Mouse (Mus musculus): Measurements from ENCODE around the gene Rbm38.

The Rbm38 gene

DNA sequence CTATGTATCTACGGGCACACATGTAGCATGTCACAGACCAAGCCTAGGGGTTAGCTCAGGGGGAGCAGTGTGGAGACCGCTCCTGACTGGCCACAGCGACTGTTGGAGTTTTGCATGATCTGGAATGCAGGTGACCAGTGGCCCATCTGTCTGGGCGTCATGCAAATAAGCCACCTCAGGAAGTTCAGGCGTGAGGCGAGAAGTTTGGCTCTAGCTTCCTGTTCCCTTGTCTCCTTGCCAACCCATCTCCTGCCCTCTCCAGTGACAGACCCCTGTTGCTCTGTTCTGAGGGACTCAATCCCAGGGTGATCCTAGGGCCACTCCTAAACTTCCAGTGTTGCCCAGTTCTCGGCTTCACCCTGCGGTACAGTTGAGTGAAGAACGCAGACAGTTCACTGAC lies 40.2 kb downstream of the Rbm38 start:
- DNase-seq (ENCODE audit: low spot score): no peak

DNA sequence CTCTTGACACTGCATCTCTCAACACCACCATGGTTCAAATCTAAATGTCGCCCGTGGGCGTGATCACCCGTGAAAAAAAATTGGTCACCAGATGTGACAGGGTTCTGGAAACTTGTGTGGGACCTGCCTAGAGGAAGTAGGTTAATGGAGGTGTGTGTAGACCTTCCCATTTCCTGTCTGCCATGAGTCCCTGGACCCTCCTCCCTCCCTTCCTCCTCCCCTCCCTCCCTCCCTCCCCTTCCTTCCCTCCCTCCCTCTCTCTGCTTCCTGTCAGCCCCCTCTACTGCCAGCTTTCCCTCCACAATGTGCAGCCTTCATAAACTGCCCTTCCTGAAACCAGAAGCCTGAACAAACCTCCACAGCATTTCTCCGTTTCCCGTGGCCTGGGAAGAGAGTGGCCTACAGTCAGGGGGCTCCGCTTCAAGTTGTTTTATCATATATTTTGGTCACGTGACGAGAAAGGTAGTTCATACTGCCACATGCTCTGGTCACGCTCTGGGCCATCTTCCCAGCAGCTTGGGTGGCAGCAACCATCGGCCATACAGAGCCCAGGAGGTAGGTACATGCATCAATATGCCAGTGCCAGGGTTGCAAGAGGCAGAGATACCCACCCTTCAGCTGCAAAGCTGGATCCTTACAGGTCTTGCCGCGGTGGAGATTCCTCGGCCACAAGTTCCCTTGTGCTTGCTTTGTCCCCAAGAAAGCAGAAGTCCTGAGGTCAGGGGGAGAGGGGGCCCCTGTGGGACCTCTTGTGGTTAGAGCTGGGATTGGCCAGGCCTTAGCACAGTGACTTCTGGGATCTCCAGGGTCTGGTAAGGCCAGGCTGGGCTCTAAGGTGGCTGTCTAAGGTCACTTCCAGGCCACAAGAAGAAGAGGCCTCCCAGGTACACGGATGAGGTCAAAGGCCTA lies 41.4 kb downstream of the Rbm38 start:
- DNase-seq (ENCODE audit: low spot score): no peak

GRCm38 (mm10) chr2:173063219-173063618 lies 42.9 kb downstream of the Rbm38 start:
- DNase-seq (ENCODE audit: low spot score): peak; percentile 53

DNA sequence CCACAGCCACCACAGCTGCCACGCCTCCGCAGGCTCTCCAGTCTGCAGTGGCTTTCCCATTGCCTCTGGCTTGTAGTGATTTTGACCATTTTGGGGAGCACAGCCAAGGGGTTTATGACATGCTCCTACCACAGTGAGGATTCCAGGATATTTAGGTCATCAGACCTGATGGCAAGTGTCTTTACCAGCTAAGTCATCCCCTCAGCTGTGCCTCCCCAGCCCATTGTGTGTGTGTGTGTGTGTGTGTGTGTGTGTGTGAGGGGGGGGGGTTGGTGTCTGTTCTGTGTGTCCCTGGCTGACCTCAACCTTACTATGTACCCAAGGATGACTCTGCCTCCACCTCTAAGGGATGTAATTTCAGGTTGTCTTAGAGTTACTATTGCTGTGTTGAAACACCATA lies 44.6 kb downstream of the Rbm38 start:
- DNase-seq (ENCODE audit: low spot score): no peak

DNA sequence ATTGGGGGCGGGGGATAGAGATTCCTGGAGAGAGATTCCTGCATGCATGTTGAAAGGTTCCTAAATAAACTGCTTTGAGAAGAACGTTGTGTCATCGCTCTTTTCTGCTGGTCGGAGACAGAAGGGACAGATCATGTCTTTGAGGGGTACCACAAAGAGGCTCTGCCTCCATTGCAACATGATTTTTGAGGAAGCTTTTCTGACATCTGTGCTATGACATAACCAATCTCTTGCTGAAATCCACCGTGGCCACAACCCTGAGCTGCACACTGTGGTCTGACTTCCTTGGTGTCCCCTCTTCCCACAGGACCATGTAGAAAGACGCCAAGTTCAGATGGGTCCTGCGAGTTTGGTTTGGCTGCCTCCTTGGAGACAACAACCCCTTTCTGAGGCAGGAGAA lies 52.6 kb downstream of the Rbm38 start:
- no peak for DNase-seq (ENCODE audit: low spot score)

DNA sequence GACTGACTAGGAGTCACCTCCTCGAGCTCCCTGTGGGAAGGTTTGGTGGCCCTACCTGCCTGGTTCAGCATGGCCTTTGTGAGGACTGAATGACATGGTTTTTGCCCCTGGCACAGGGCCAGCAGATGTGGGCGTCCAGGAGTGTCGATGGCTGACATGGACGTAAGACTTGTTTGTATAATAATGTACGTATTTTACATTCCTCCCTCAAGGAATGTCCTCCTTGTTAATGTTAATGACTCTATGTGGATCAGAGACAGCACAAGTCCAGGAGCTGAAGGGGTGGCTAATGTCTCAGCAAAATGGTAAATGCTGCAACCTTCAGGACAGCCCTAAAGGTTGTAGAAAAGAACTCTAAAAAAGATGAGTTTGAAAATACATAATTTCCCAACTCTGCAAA lies 53.4 kb downstream of the Rbm38 start:
- DNase-seq (ENCODE audit: low spot score): no peak

- no peak for DNase-seq (ENCODE audit: low spot score)
These were observed 56.6 kb downstream of the Rbm38 start for GRCm38 (mm10) chr2:173076921-173077320.

DNA sequence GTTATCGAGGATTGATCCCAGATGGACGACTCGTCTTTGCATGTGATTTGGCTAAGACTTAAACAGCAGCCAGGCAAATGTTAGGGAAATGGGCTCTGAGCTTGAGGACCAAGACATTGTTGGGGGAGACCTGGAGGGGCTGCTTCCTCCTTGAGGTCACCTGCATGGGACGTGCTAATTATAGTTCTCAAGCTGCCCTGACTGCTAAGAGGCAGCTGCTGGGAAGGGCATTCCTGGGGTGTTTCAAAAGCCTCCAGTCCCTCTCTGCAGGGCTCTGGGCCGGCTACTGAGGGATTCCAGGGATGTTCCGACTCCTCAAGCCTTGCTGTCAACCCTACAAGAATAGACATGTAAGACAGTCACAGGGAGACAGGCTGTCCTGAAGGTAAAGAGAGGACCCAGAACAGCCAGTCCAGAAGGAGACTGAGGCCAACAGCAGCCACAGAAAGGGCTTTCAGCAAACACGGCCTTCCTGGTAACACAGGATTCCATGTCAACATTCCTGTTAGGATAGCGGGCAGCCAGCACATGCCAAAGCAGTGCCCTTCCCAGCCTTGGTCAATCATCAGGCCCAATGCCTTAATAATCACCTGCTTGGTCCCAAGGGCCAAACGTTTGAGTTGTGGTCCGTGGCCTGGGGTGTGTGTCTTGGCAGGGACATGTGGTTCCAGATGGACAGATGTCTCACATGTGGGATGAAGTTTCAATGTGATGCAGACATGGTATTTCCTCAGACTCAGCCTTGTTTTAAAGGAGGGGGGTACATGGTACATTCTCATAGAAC lies 59.7 kb downstream of the Rbm38 start:
- DNase-seq (ENCODE audit: low spot score): no peak

- DNase-seq (ENCODE audit: low spot score): peak; percentile 67
These were observed 60.5 kb downstream of the Rbm38 start for GRCm38 (mm10) chr2:173080785-173081241.

DNA sequence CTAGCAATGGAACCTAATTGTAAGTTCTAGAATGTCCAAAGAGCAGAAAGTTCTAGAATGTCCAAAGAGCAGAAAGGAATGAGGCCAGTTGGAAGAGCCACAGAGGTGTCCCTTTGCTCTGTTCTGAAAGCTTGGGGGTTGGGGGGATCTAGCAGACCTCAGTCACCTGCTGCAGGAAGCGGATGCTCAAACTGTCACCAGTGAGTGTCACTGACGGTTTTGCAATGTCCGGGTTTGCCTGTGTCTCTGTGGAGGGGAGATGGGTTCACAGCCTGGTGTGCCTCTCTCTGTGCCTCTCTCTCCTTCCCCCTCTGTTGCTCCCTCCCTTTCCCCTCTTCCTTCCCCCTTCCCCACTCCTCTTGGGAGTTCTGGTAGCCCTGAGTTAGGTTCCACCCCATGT lies 62.4 kb downstream of the Rbm38 start:
- peak; percentile 69 for DNase-seq (ENCODE audit: low spot score)

DNA sequence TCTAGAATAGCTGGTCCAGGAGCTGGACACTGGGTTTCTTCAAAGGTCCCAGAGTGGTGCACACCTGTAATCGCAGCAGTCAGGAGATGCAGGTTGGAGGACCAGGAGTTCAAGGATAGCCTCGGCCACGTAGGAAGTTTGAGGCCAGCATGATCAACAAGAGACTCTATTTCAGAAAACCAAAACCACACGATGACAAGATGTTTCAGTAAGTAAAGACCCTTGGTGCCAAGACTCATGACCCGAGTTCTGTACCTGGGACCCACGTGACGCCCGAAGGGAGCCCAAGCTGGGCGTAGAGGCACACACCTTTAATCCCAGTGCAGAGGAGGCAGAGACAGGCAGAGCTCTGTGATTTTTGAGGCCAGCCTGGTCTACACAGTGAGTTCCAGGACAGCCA lies 62.8 kb downstream of the Rbm38 start:
- DNase-seq (ENCODE audit: low spot score): peak; percentile 44

- DNase-seq (ENCODE audit: low spot score): peak; percentile 93
These were observed 63.6 kb downstream of the Rbm38 start for GRCm38 (mm10) chr2:173083712-173084475.
